Mouse (Mus musculus): Measurements from ENCODE around the gene Fgfbp3. TPM values are rescaled to one million over a fixed set of nuclear protein-coding genes. Genes with fewer than 3 reads are reported as not detected.

The Fgfbp3 gene
- polyA plus RNA-seq, 1 experiment from 2014 or later: 91.9 TPM

- Histone ChIP-seq H3K4me1 (peaks cover 13% of the 10 kb centered on the region; the same call in 1 of the 2 replicates), H3K36me3 (no peaks in the 10 kb centered on the region), H3K9me3 (replicated peaks) (no peaks in the 10 kb centered on the region), H3K4me3 (replicated peaks) (no peak overlapping the region), H3K9ac (replicated peaks) (no peak overlapping the region), H3K4me2 (no peak overlapping the region), H3K27me3 (replicated peaks) (peaks cover 3% of the 10 kb centered on the region; the same call in 1 of the 2 replicates), H3K27ac (replicated peaks) (no peak overlapping the region)
- ATAC-seq (ENCODE audit: low FRiP score): no peak
- WGBS: 87% methylated on average over 3 of the region's 3 CpGs
Observed at GRCm38 (mm10) chr19:36909150-36909549, 10.3 kb downstream of the Fgfbp3 start.

GRCm38 (mm10) chr19:36904211-36905007, 15.0 kb downstream of the Fgfbp3 start:
- H3K36me3 ChIP-seq: no peaks in the 10 kb centered on the region
- peak overlapping the region; percentile 51 for H3K9ac ChIP-seq (replicated peaks)
- no peaks in the 10 kb centered on the region for H3K9me3 ChIP-seq (replicated peaks)
- ATAC-seq (ENCODE audit: low FRiP score): peak; percentile 90
- peak overlapping the region; percentile 47 for H3K4me3 ChIP-seq (replicated peaks)
- peak overlapping the region; percentile 88 for H3K4me2 ChIP-seq
- peak overlapping the region; percentile 75 for H3K27ac ChIP-seq (replicated peaks)
- no peaks in the 10 kb centered on the region for H3K27me3 ChIP-seq (replicated peaks)
- H3K4me1 ChIP-seq: peaks cover 18% of the 10 kb centered on the region
- WGBS: 3% methylated on average over 41 of the region's 41 CpGs

- WGBS: 30% methylated on average over 7 of the region's 7 CpGs
- no peaks in the 10 kb centered on the region for H3K9me3 ChIP-seq (replicated peaks)
- peak; percentile 18; the same call in 1 of the 2 replicates for ATAC-seq (ENCODE audit: low FRiP score)
- peak overlapping the region; percentile 47 for H3K4me3 ChIP-seq (replicated peaks)
- no peaks in the 10 kb centered on the region for H3K27me3 ChIP-seq (replicated peaks)
- H3K4me1 ChIP-seq: peaks cover 18% of the 10 kb centered on the region
- H3K27ac ChIP-seq (replicated peaks): peak overlapping the region; percentile 75
- H3K9ac ChIP-seq (replicated peaks): peak overlapping the region; percentile 51
- H3K4me2 ChIP-seq: peak overlapping the region; percentile 88
- H3K36me3 ChIP-seq: no peaks in the 10 kb centered on the region
Observed at GRCm38 (mm10) chr19:36903377-36903776, 16.0 kb downstream of the Fgfbp3 start.

GRCm38 (mm10) chr19:36897778-36898177, 21.6 kb downstream of the Fgfbp3 start:
- H3K9me3 ChIP-seq (replicated peaks): no peaks in the 10 kb centered on the region
- no peaks in the 10 kb centered on the region for H3K27me3 ChIP-seq (replicated peaks)
- 47% methylated on average over 9 of the region's 9 CpGs for WGBS
- H3K27ac ChIP-seq (replicated peaks): peak overlapping the region; percentile 67; the same call in 1 of the 2 replicates
- no peak overlapping the region for H3K9ac ChIP-seq (replicated peaks)
- no peak overlapping the region for H3K4me3 ChIP-seq (replicated peaks)
- H3K4me2 ChIP-seq: no peak overlapping the region
- H3K36me3 ChIP-seq: peaks cover 18% of the 10 kb centered on the region
- peaks cover 12% of the 10 kb centered on the region for H3K4me1 ChIP-seq
- ATAC-seq (ENCODE audit: low FRiP score): no peak

- H3K36me3 ChIP-seq: peaks cover 24% of the 10 kb centered on the region
- H3K4me3 ChIP-seq (replicated peaks): no peak overlapping the region
- H3K27ac ChIP-seq (replicated peaks): peak overlapping the region; percentile 67
- H3K9me3 ChIP-seq (replicated peaks): no peaks in the 10 kb centered on the region
- H3K4me1 ChIP-seq: peaks cover 12% of the 10 kb centered on the region
- peak; percentile 87 for ATAC-seq (ENCODE audit: low FRiP score)
- no peak overlapping the region for H3K4me2 ChIP-seq
- 5% methylated on average over 10 of the region's 10 CpGs for WGBS
- H3K27me3 ChIP-seq (replicated peaks): no peaks in the 10 kb centered on the region
- H3K9ac ChIP-seq (replicated peaks): no peak overlapping the region
Observed at GRCm38 (mm10) chr19:36896791-36897569, 22.4 kb downstream of the Fgfbp3 start.

- Histone ChIP-seq H3K4me2 (no peak overlapping the region), H3K4me1 (peaks cover 6% of the 10 kb centered on the region), H3K9me3 (replicated peaks) (no peaks in the 10 kb centered on the region), H3K9ac (replicated peaks) (no peak overlapping the region), H3K4me3 (replicated peaks) (no peak overlapping the region), H3K36me3 (peaks cover 67% of the 10 kb centered on the region), H3K27ac (replicated peaks) (no peak overlapping the region), H3K27me3 (replicated peaks) (no peaks in the 10 kb centered on the region)
- WGBS: 94% methylated on average over 3 of the region's 3 CpGs
- no peak for ATAC-seq (ENCODE audit: low FRiP score)
Observed at GRCm38 (mm10) chr19:36891746-36892145, 27.7 kb downstream of the Fgfbp3 start.

GRCm38 (mm10) chr19:36887706-36888105, 31.7 kb downstream of the Fgfbp3 start:
- Histone ChIP-seq H3K4me1 (no peaks in the 10 kb centered on the region), H3K27ac (replicated peaks) (no peak overlapping the region), H3K36me3 (peaks cover 82% of the 10 kb centered on the region), H3K9me3 (replicated peaks) (no peaks in the 10 kb centered on the region), H3K4me2 (no peak overlapping the region), H3K27me3 (replicated peaks) (no peaks in the 10 kb centered on the region), H3K4me3 (replicated peaks) (no peak overlapping the region), H3K9ac (replicated peaks) (no peak overlapping the region)
- no peak for ATAC-seq (ENCODE audit: low FRiP score)
- WGBS: 33% methylated on average over 3 of the region's 3 CpGs

GRCm38 (mm10) chr19:36886316-36886715, 33.1 kb downstream of the Fgfbp3 start:
- Histone ChIP-seq H3K27ac (replicated peaks) (no peak overlapping the region), H3K4me1 (no peaks in the 10 kb centered on the region), H3K9ac (replicated peaks) (no peak overlapping the region), H3K36me3 (peaks cover 84% of the 10 kb centered on the region), H3K27me3 (replicated peaks) (no peaks in the 10 kb centered on the region), H3K4me2 (no peak overlapping the region), H3K4me3 (replicated peaks) (no peak overlapping the region), H3K9me3 (replicated peaks) (no peaks in the 10 kb centered on the region)
- ATAC-seq (ENCODE audit: low FRiP score): no peak
- WGBS: 64% methylated on average over 2 of the region's 2 CpGs

- 79% methylated on average over 6 of the region's 6 CpGs for WGBS
- H3K4me3 ChIP-seq (replicated peaks): no peak overlapping the region
- ATAC-seq (ENCODE audit: low FRiP score): no peak
- no peak overlapping the region for H3K9ac ChIP-seq (replicated peaks)
- H3K9me3 ChIP-seq (replicated peaks): no peaks in the 10 kb centered on the region
- no peak overlapping the region for H3K27ac ChIP-seq (replicated peaks)
- no peaks in the 10 kb centered on the region for H3K27me3 ChIP-seq (replicated peaks)
- no peak overlapping the region for H3K4me2 ChIP-seq
- H3K36me3 ChIP-seq: peaks cover 79% of the 10 kb centered on the region
- H3K4me1 ChIP-seq: no peaks in the 10 kb centered on the region
Observed at GRCm38 (mm10) chr19:36883119-36883518, 36.3 kb downstream of the Fgfbp3 start.

- peaks cover 83% of the 10 kb centered on the region for H3K36me3 ChIP-seq
- H3K4me3 ChIP-seq (replicated peaks): no peak overlapping the region
- 76% methylated on average over 11 of the region's 11 CpGs for WGBS
- no peak overlapping the region for H3K9ac ChIP-seq (replicated peaks)
- ATAC-seq (ENCODE audit: low FRiP score): no peak
- H3K4me1 ChIP-seq: no peaks in the 10 kb centered on the region
- H3K4me2 ChIP-seq: no peak overlapping the region
- no peak overlapping the region for H3K27ac ChIP-seq (replicated peaks)
- no peaks in the 10 kb centered on the region for H3K9me3 ChIP-seq (replicated peaks)
- H3K27me3 ChIP-seq (replicated peaks): no peaks in the 10 kb centered on the region
Observed at GRCm38 (mm10) chr19:36878743-36879495, 40.5 kb downstream of the Fgfbp3 start.

- no peak for ATAC-seq (ENCODE audit: low FRiP score)
- no peak overlapping the region for H3K4me3 ChIP-seq (replicated peaks)
- no peaks in the 10 kb centered on the region for H3K4me1 ChIP-seq
- H3K9me3 ChIP-seq (replicated peaks): no peaks in the 10 kb centered on the region
- H3K27me3 ChIP-seq (replicated peaks): no peaks in the 10 kb centered on the region
- H3K4me2 ChIP-seq: no peak overlapping the region
- H3K27ac ChIP-seq (replicated peaks): no peak overlapping the region
- no peak overlapping the region for H3K9ac ChIP-seq (replicated peaks)
- peaks cover 81% of the 10 kb centered on the region for H3K36me3 ChIP-seq
Observed at GRCm38 (mm10) chr19:36877329-36877728, 42.1 kb downstream of the Fgfbp3 start.

All from neural tube, embryonic 15.5 days (tissue).